Mouse (Mus musculus) megakaryocyte, embryonic 14.5 days (primary cell): ENCODE measurements around the gene Klhl5.

Source experiments
- FLI1 ChIP-seq: IDR thresholded peaks from 2 replicates; pipeline ENCODE4 v1.6.1; 2012; ENCODE audit warnings: low read length, inconsistent platforms, mixed read lengths
- GATA1 ChIP-seq: IDR thresholded peaks from 3 replicates; pipeline ENCODE4 v1.6.1; 2012; ENCODE audit warnings: mixed read lengths, low read length, inconsistent platforms, borderline replicate concordance

- no peak for TF ChIP-seq GATA1
- TF ChIP-seq FLI1 = no peak
Observed at GRCm38 (mm10) chr5:65182268-65182667, 74.9 kb downstream of the Klhl5 start.
